In the genomic region with DNA sequence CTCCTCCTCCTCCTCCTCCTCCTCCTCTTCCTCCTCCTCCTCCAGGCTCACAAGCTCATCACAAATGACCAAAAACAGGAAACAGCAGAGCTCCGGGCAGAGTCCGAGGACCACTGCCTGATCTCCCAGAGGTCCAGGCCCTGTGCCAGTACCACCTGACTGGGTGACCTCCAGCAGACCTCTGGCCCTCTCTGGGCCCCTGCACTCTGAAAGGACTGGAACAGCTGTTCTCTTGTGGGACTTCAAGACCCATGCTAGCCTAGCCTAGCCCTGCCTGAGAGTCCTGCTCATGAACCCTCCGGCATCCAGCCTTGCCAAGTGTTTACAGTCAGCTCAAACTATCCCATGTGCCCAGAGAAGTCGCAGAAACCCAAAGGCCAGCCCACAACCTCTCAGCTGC, we compare ENCODE assay signal across 10 mouse cellular contexts. TPM values are rescaled to one million over a fixed set of nuclear protein-coding genes. Genes with fewer than 3 reads are reported as not detected.
DNase-seq lines count a peak whose midpoint lies in the region; ATAC-seq and TF ChIP-seq lines count a peak whose summit lies in the region.
"Had no signal": no experiment of that assay in that cellular context is flagged by ENCODE, and none has a peak within 500 bp of the region (broad histone marks: within the 10 kb centered on the region; RNA-seq: fewer than 3 reads in every experiment).

No protein-coding gene starts in this region.

- no peaks in the 10 kb centered on the region for H3K36me3 ChIP-seq in intestine, embryonic 16.5 days (ENCODE audit: control insufficient read depth, insufficient read depth, low read length)
- H3K36me3 ChIP-seq in liver, embryonic 14.5 days (replicated peaks; ENCODE audit: control insufficient read depth, insufficient read depth, low read depth) = no peaks in the 10 kb centered on the region
- H3K36me3 ChIP-seq: limb, embryonic 12.5 days had no signal

- no peak for TF ChIP-seq CTCF in gastrocnemius, adult 2 months (IDR thresholded peaks at IDR 0.05)
- TF ChIP-seq CTCF in liver, embryonic 14.5 days (IDR thresholded peaks at IDR 0.05; ENCODE audit: low read depth) = no peak

- H3K27ac ChIP-seq in gastrocnemius, adult 2 months = peak overlapping the region; percentile 81
- H3K27ac ChIP-seq in intestine, embryonic 16.5 days (ENCODE audit: low read length) = peak overlapping the region; percentile 16; the same call in 1 of the 2 replicates
- no peak overlapping the region for H3K27ac ChIP-seq in liver, embryonic 14.5 days
- H3K27ac ChIP-seq: limb, embryonic 12.5 days had no signal

- WGBS in intestine, embryonic 16.5 days = 48% methylated on average over 4 of the region's 4 CpGs
- 19% methylated on average over 4 of the region's 4 CpGs for WGBS in liver, embryonic 14.5 days (ENCODE audit: insufficient replicate concordance)

- H3K9me3 ChIP-seq in intestine, embryonic 16.5 days (ENCODE audit: control insufficient read depth, low read length) = no peaks in the 10 kb centered on the region
- H3K9me3 ChIP-seq in liver, embryonic 14.5 days (ENCODE audit: control insufficient read depth, low read length) = no peaks in the 10 kb centered on the region
- H3K9me3 ChIP-seq: limb, embryonic 12.5 days had no signal

- H3K4me1 ChIP-seq in intestine, embryonic 16.5 days (ENCODE audit: control insufficient read depth, insufficient read depth, low read length) = peaks cover 31% of the 10 kb centered on the region
- H3K4me1 ChIP-seq in liver, embryonic 14.5 days (replicated peaks; ENCODE audit: control insufficient read depth in 2 of 2, insufficient read depth in 2 of 2, low read length in 1 of 2) = peaks cover 0 to 3% of the 10 kb centered on the region in 2 experiments; a peak in 1 of 4 replicates

- no peaks in the 10 kb centered on the region for H3K27me3 ChIP-seq in intestine, embryonic 16.5 days (replicated peaks; ENCODE audit: control insufficient read depth, insufficient read depth, low read length)
- no peaks in the 10 kb centered on the region for H3K27me3 ChIP-seq in liver, embryonic 14.5 days (ENCODE audit: control insufficient read depth, insufficient read depth, low read length)

- DNase-seq in adipocyte (ENCODE audit: low spot score) = peak; percentile 55
- DNase-seq in gastrocnemius, adult 2 months = peak; percentile 81
- DNase-seq in liver, embryonic 14.5 days (ENCODE audit: low read depth in 3 of 3, low spot score in 3 of 3) = no peak
- no peak for DNase-seq in thymus, postnatal 36 days
- no peak for DNase-seq in layer of hippocampus, adult 9-11 months
- DNase-seq: cerebellum, postnatal 10 days; thymus, postnatal 14 days had no signal

- ATAC-seq in intestine, embryonic 16.5 days = 0 out of 2 replicates have a peak, but pooled peaks have one; percentile 16
- ATAC-seq in liver, embryonic 14.5 days (ENCODE audit: insufficient read depth) = peak; percentile 55
- no peak for ATAC-seq in erythroblast, adult 5-6 weeks (replicated peaks; ENCODE audit: low FRiP score, poor library complexity, severe bottlenecking)

- no peak for TF ChIP-seq EP300 in liver, embryonic 14.5 days (IDR thresholded peaks at IDR 0.05; ENCODE audit: low read depth)

- H3K4me3 ChIP-seq in gastrocnemius, adult 2 months = peak overlapping the region; percentile 47
- H3K4me3 ChIP-seq in intestine, embryonic 16.5 days (ENCODE audit: low read length) = no peak overlapping the region
- H3K4me3 ChIP-seq in liver, embryonic 14.5 days (ENCODE audit: insufficient read depth in 1 of 2, low read depth in 2 of 2, low read length in 2 of 2) = no peak overlapping the region
- H3K4me3 ChIP-seq: limb, embryonic 12.5 days had no signal

- H3K9ac ChIP-seq in intestine, embryonic 16.5 days (ENCODE audit: low read depth, low read length) = peak overlapping the region; percentile 38; the same call in 1 of the 2 replicates
- H3K9ac ChIP-seq in liver, embryonic 14.5 days (replicated peaks) = no peak overlapping the region
- H3K9ac ChIP-seq: limb, embryonic 12.5 days had no signal

- intact Hi-C loops in gastrocnemius, adult 2 months (cut with DNase I) = no loop called here

- H3K4me2 ChIP-seq in intestine, embryonic 16.5 days (ENCODE audit: low read depth, low read length) = no peak overlapping the region
- no peak overlapping the region for H3K4me2 ChIP-seq in liver, embryonic 14.5 days (ENCODE audit: low read depth)
- H3K4me2 ChIP-seq: limb, embryonic 12.5 days had no signal

RNA-seq across cellular contexts. Expression of a gene that starts 12.4 kb away (rescaled TPM):
- 1 to 10 TPM; 6.1 to 6.8 TPM for total RNA-seq in gastrocnemius, adult 2 months (2021)
- 5.2 and 6.1 TPM in 2 replicates for polyA plus RNA-seq in intestine, embryonic 16.5 days (2015; fragmentation: Nextera tagmentation; extraction: Ambion mirVana)
- 2.2 and 2.5 TPM in 2 replicates for polyA plus RNA-seq in liver, embryonic 14.5 days (2012; rRNA removed)
- polyA plus RNA-seq in liver, embryonic 14.5 days (2014; fragmentation: Nextera tagmentation; extraction: Ambion mirVana) = 1.1 and 1.3 TPM in 2 replicates
- 0.58 TPM in 1 of 2 replicates, not detected in the other for total RNA-seq in erythroblast, adult 5-6 weeks (2015; ENCODE audit: low replicate concordance)
- 0.56 TPM in 1 of 2 replicates, not detected in the other for total RNA-seq in erythroblast, adult 5-6 weeks (2017; ENCODE audit: low replicate concordance)

RNA-seq across cellular contexts. Expression of a gene that starts 17.2 kb away (rescaled TPM):
- 1 to 10 TPM; 2.6 to 3.1 TPM for total RNA-seq in gastrocnemius, adult 2 months (2021)
- 17.2 and 18.2 TPM in 2 replicates for polyA plus RNA-seq in intestine, embryonic 16.5 days (2015; fragmentation: Nextera tagmentation; extraction: Ambion mirVana)
- 3.4 and 3.7 TPM in 2 replicates for polyA plus RNA-seq in liver, embryonic 14.5 days (2012; rRNA removed)
- polyA plus RNA-seq in liver, embryonic 14.5 days (2014; fragmentation: Nextera tagmentation; extraction: Ambion mirVana) = 2.9 and 3.6 TPM in 2 replicates
- 0.38 and 1.7 TPM in 2 replicates for total RNA-seq in erythroblast, adult 5-6 weeks (2015; ENCODE audit: low replicate concordance)
- 0.17 and 0.98 TPM in 2 replicates for total RNA-seq in erythroblast, adult 5-6 weeks (2017; ENCODE audit: low replicate concordance)

RNA-seq across cellular contexts. Expression of a gene that starts 52.0 kb away (rescaled TPM):
- total RNA-seq in gastrocnemius, adult 2 months (2021) = 1 to 10 TPM; 8.5 to 10.0 TPM
- polyA plus RNA-seq in intestine, embryonic 16.5 days (2015; fragmentation: Nextera tagmentation; extraction: Ambion mirVana) = 34.5 and 36.1 TPM in 2 replicates
- polyA plus RNA-seq in liver, embryonic 14.5 days (2012; rRNA removed) = 8.1 and 10.1 TPM in 2 replicates
- 7.8 and 8.6 TPM in 2 replicates for polyA plus RNA-seq in liver, embryonic 14.5 days (2014; fragmentation: Nextera tagmentation; extraction: Ambion mirVana)
- total RNA-seq in erythroblast, adult 5-6 weeks (2015; ENCODE audit: low replicate concordance) = not detected in 2 replicates
- total RNA-seq in erythroblast, adult 5-6 weeks (2017; ENCODE audit: low replicate concordance) = 0.70 TPM in 1 of 2 replicates, not detected in the other

Comparison
In these comparisons a context has a peak if more than half of its experiments do, and no peak if none do; other contexts are left out.
1. DNase-seq: peak in adipocyte (single experiment) and gastrocnemius, adult 2 months (single experiment); none in liver, embryonic 14.5 days (0 of 3), thymus, postnatal 36 days (0 of 2) and layer of hippocampus, adult 9-11 months (single experiment).
2. RNA of a gene that starts 12.4 kb away (total RNA-seq): 6.1 to 6.8 TPM in gastrocnemius, adult 2 months; 0.56 to 0.58 TPM in erythroblast, adult 5-6 weeks; every median in the first group is over 4 times any median in the second.
3. RNA of a gene that starts 52.0 kb away (total RNA-seq): 8.5 to 10.0 TPM in gastrocnemius, adult 2 months; 0.70 TPM in erythroblast, adult 5-6 weeks; every median in the first group is over 4 times any median in the second.